Mouse (Mus musculus) forebrain, postnatal 0 days (tissue): Measurements from ENCODE around the gene Gbgt1. TPM values are rescaled to one million over a fixed set of nuclear protein-coding genes. Genes with fewer than 3 reads are reported as not detected.

ENCODE experiments used
- ATAC-seq: fragments of 200-750 bp; cut with Nextera tagmentation; 2 replicates; pipeline ENCODE4 v1.8.0; 2017; ENCODE audit warnings: mild to moderate bottlenecking, moderate library complexity
- DNase-seq: peaks from one replicate; pipeline ENCODE4 v3.0.0-alpha.2; 2015
- H3K27ac ChIP-seq: fragments of 300-500 bp; sonication (generic); 2 replicates; pipeline ENCODE4 v1.5.1; 2014; ENCODE audit warnings: low read depth, mild to moderate bottlenecking, antibody characterized with exemption, low read length, moderate library complexity, mixed read lengths
- H3K27me3 ChIP-seq: fragments of 300-500 bp; sonication (generic); 2 replicates; pipeline ENCODE4 v1.6.1; 2014; ENCODE audit warnings: mild to moderate bottlenecking, low read length, mixed read lengths; ENCODE audit not compliant: insufficient read depth
- H3K36me3 ChIP-seq: fragments of 300-500 bp; sonication (generic); 2 replicates; pipeline ENCODE4 v1.6.1; 2014; ENCODE audit warnings: mild to moderate bottlenecking, moderate library complexity; ENCODE audit not compliant: insufficient read depth
- H3K4me1 ChIP-seq: fragments of 300-500 bp; sonication (generic); 2 replicates; pipeline ENCODE4 v1.6.1; 2014; ENCODE audit warnings: antibody characterized with exemption; ENCODE audit not compliant: insufficient read depth
- H3K4me2 ChIP-seq: fragments of 300-500 bp; sonication (generic); 2 replicates; pipeline ENCODE4 v1.6.1; 2014; ENCODE audit warnings: low read depth, mild to moderate bottlenecking, moderate library complexity
- H3K4me3 ChIP-seq: fragments of 300-500 bp; sonication (generic); 2 replicates; pipeline ENCODE4 v1.5.1; 2014; ENCODE audit warnings: low read depth, low read length, mixed read lengths
- H3K9ac ChIP-seq: fragments of 300-500 bp; sonication (generic); 2 replicates; pipeline ENCODE4 v1.6.1; 2014; ENCODE audit warnings: mild to moderate bottlenecking
- H3K9me3 ChIP-seq: fragments of 300-500 bp; sonication (generic); 2 replicates; pipeline ENCODE4 v1.6.1; 2016; ENCODE audit warnings: low read length
- CTCF ChIP-seq: sonication (generic); IDR thresholded peaks from 2 replicates; pipeline ENCODE4 v1.5.1; 2016; ENCODE audit warnings: antibody characterized with exemption, control low read depth, low read depth
- WGBS: fragments of 180-500 bp; shearing (Covaris S2); extraction: QIAGEN DNeasy Blood & Tissue Kit; methylation state at CpG from one replicate; pipeline ENCODE4 v1.1.7; 2014; 5-methylcytosine and 5-hydroxymethylcytosine counted together
- polyA plus RNA-seq: library from polyadenylated mRNA; unstranded; fragments of >200 nt; fragmentation: Nextera tagmentation; extraction: Ambion mirVana; gene quantifications from 2 replicates; pipeline ENCODE4 v1.2.1, GENCODE M21; 2015
- total RNA-seq: library from RNA; depleted of rRNA; stranded (reverse); fragments of >200 nt; gene quantifications from 2 replicates; pipeline ENCODE4 v1.2.3, GENCODE M21; 2014; rRNA removed

Gbgt1 gene
- 1.5 and 4.9 TPM in 2 replicates for total RNA-seq
- 0.47 and 0.54 TPM in 2 replicates for polyA plus RNA-seq

- H3K27me3 ChIP-seq: no peaks in the 10 kb centered on the region
- H3K4me1 ChIP-seq: no peaks in the 10 kb centered on the region
- no peaks in the 10 kb centered on the region for H3K36me3 ChIP-seq
- DNase-seq: no peak
- no peak for ATAC-seq
- H3K27ac ChIP-seq: no peak within 1 kb of the TSS
- TF ChIP-seq CTCF: no peak
- H3K4me2 ChIP-seq: no peak within 1 kb of the TSS
- WGBS: 72% methylated on average over 5 of the region's 5 CpGs
- no peak within 1 kb of the TSS for H3K4me3 ChIP-seq
- no peaks in the 10 kb centered on the region for H3K9me3 ChIP-seq
- H3K9ac ChIP-seq: no peak within 1 kb of the TSS
Observed at GRCm38 (mm10) chr2:28496671-28497070, at the start of gene Gbgt1. Gene Gbgt1, plus strand, starts transcription at chr2:28496891.

DNA sequence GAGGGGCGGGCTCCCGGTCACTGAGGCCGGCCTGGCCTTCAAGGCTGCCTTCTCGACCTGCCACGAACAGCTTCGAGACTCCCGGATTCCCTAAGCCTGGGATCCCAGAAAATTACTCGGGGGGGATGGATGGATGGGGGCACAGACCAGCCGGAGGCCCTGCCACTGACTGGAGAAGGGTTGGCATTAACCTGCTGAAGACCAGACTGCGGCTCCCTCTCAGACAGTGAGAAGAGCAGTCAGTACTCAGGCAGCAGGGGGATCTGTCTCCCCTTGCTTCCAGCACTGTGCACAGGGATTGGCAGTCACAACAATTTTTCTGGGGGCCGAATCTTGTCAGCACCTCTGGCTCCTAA is 49.4 kb upstream of the Gbgt1 start:
- peak overlapping the region; percentile 86 for H3K27ac ChIP-seq
- peak; percentile 72 for ATAC-seq

GRCm38 (mm10) chr2:28451663-28452062 is 45.0 kb upstream of the Gbgt1 start:
- H3K36me3 ChIP-seq: peaks cover 25% of the 10 kb centered on the region
- 92% methylated on average over 11 of the region's 11 CpGs for WGBS

More for the DNA sequence above, 49.4 kb upstream of the Gbgt1 start:
- Histone ChIP-seq H3K4me3 (peak overlapping the region; percentile 75), H3K4me1 (peaks cover 8% of the 10 kb centered on the region), H3K9ac (peak overlapping the region; percentile 85), H3K36me3 (peaks cover 17% of the 10 kb centered on the region; the same call in 1 of the 2 replicates), H3K27me3 (no peaks in the 10 kb centered on the region), H3K9me3 (no peaks in the 10 kb centered on the region), H3K4me2 (peak overlapping the region; percentile 90)
- peak; percentile 32 for TF ChIP-seq CTCF
- 8% methylated on average over 11 of the region's 11 CpGs for WGBS
- peak; percentile 36 for DNase-seq

DNA sequence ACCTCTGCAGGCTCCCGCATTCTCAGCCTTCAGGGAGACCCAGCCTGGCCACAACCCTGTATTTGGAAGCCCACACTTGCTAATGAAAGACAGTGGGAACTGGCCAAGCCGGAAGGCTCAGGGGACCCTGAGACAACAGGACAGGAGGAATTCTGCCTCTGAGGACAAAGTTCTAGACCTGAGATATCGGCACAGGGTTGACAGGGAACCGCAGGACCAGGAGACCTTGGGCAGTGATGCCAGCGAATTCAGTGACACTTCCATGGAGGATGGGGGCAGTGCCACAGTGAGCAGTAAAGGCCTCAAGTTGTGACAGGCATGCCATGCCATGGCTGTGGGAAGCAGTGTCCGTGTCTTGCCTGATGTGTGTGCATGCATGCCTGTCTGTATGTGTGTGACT is 43.2 kb upstream of the Gbgt1 start:
- no peak for TF ChIP-seq CTCF
- Histone ChIP-seq H3K36me3 (peaks cover 25% of the 10 kb centered on the region), H3K9ac (no peak overlapping the region), H3K9me3 (no peaks in the 10 kb centered on the region), H3K4me1 (no peaks in the 10 kb centered on the region), H3K4me2 (no peak overlapping the region), H3K27me3 (no peaks in the 10 kb centered on the region), H3K27ac (no peak overlapping the region), H3K4me3 (no peak overlapping the region)
- ATAC-seq (no peak), DNase-seq (no peak)
- 90% methylated on average over 6 of the region's 6 CpGs for WGBS

More at GRCm38 (mm10) chr2:28451663-28452062, 45.0 kb upstream of the Gbgt1 start:
- ATAC-seq (no peak), DNase-seq (no peak)
- H3K4me3 ChIP-seq: no peak overlapping the region
- no peak overlapping the region for H3K27ac ChIP-seq
- H3K9me3 ChIP-seq: no peaks in the 10 kb centered on the region
- no peak for TF ChIP-seq CTCF
- H3K4me2 ChIP-seq: no peak overlapping the region
- no peak overlapping the region for H3K9ac ChIP-seq
- H3K27me3 ChIP-seq: no peaks in the 10 kb centered on the region
- no peaks in the 10 kb centered on the region for H3K4me1 ChIP-seq

DNA sequence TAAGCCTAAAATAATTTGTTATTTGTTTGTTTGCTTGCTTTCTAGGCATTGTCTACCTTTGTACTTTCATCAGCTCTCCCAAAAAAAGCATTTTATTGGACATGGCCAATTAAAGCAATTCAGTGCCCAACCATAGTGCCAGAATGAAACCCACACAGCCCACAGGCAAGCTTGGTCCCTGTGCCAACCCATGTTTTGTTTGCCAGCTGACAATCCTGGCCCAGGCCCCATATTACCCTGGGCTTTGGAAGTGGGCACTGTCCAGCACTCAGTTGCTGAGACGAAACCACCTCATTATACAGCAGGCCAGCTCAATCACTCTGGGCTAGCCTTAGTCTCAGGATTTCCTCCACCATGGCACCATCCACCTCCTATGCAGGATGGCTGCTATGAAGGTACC is 40.1 kb upstream of the Gbgt1 start:
- Histone ChIP-seq H3K9me3 (no peaks in the 10 kb centered on the region), H3K27me3 (no peaks in the 10 kb centered on the region), H3K27ac (no peak overlapping the region), H3K9ac (no peak overlapping the region), H3K4me3 (no peak overlapping the region), H3K4me2 (no peak overlapping the region), H3K36me3 (peaks cover 14% of the 10 kb centered on the region), H3K4me1 (no peaks in the 10 kb centered on the region)
- DNase-seq: peak; percentile 30
- ATAC-seq: no peak
- 31% methylated on average over 1 of the region's 1 CpGs for WGBS
- no peak for TF ChIP-seq CTCF

DNA sequence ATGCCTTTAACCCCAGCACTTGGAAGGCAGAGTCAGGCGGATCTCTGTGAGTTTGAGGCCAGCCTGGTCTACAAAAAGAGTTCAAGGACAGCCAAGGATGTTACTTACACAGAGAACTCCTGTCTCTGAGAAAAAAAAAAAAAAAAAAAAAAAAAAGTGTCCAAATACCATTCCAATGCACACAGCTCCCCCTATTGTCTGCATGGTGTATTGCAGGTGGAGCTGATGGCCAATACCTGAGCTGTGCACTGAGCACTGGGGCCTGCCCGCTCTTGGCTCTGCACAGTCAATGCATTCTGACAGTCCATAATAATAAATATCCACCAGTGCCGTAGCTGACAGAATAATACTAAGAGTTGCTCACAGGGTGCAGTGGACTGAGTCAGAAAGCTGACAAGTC is 32.8 kb upstream of the Gbgt1 start:
- Histone ChIP-seq H3K4me1 (peaks cover 5% of the 10 kb centered on the region; the same call in 1 of the 2 replicates), H3K27me3 (no peaks in the 10 kb centered on the region), H3K36me3 (no peaks in the 10 kb centered on the region), H3K27ac (no peak overlapping the region), H3K4me3 (no peak overlapping the region), H3K9me3 (no peaks in the 10 kb centered on the region), H3K4me2 (no peak overlapping the region), H3K9ac (no peak overlapping the region)
- 50% methylated on average over 3 of the region's 3 CpGs for WGBS
- ATAC-seq (no peak), DNase-seq (peak; percentile 46)
- peak; percentile 68 for TF ChIP-seq CTCF

DNA sequence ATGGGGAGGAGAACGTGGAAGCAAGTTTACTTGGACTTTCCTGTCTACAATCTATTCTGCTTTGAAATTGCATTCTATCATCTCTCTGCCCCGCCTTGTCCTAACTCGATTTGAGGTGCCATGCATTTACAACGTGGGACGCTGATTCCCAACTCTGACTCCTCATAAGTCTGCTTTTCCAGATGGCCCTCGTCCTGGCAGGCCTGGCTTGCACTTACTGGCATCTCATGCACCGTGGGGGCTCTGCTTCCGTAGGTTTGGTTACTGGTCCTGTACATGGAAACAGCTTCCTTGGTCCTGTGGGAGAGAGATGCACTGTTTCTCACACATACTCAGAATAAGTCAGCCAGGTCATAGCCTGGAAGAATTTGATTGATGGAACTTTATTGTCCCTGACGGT is 31.8 kb upstream of the Gbgt1 start:
- no peaks in the 10 kb centered on the region for H3K27me3 ChIP-seq
- H3K36me3 ChIP-seq: peaks cover 9% of the 10 kb centered on the region
- DNase-seq (no peak), ATAC-seq (no peak)
- H3K4me1 ChIP-seq: peaks cover 5% of the 10 kb centered on the region; the same call in 1 of the 2 replicates
- H3K9ac ChIP-seq: no peak overlapping the region
- no peak overlapping the region for H3K27ac ChIP-seq
- WGBS: 83% methylated on average over 9 of the region's 9 CpGs
- H3K4me2 ChIP-seq: no peak overlapping the region
- TF ChIP-seq CTCF: no peak
- no peak overlapping the region for H3K4me3 ChIP-seq
- no peaks in the 10 kb centered on the region for H3K9me3 ChIP-seq
